Mouse (Mus musculus): ENCODE measurements around the gene Pkd1. TPM values are rescaled to one million over a fixed set of nuclear protein-coding genes. Genes with fewer than 3 reads are reported as not detected.
A peak's percentile ranks its signal among the peaks of the same experiment; 100 is the strongest.

The Pkd1 gene
- 10 to 100 TPM; 75.0 to 91.3 TPM for total RNA-seq (2021)

- intact Hi-C loops (cut with DNase I), result no loop called here
- DNase-seq, result peak; percentile 98
These were observed at the start of gene Pkd1 for GRCm38 (mm10) chr17:24549618-24550415. Gene Pkd1 (plus strand): TSS chr17:24549834.

GRCm38 (mm10) chr17:24502208-24502607 is 47.4 kb upstream of the Pkd1 start:
- intact Hi-C loops (cut with DNase I), result no loop called here
- no peak for DNase-seq

GRCm38 (mm10) chr17:24504085-24504484 is 45.5 kb upstream of the Pkd1 start:
- intact Hi-C loops (cut with DNase I), result no loop called here
- no peak for DNase-seq

GRCm38 (mm10) chr17:24505286-24505955 is 44.2 kb upstream of the Pkd1 start:
- intact Hi-C loops (cut with DNase I), result no loop called here

GRCm38 (mm10) chr17:24506332-24507070 is 43.1 kb upstream of the Pkd1 start:
- peak; percentile 53 for DNase-seq
- intact Hi-C loops (cut with DNase I), result no loop called here

More at GRCm38 (mm10) chr17:24505286-24505955, 44.2 kb upstream of the Pkd1 start:
- peak; percentile 56 for DNase-seq

- DNase-seq, result peak; percentile 60
- intact Hi-C loops (cut with DNase I), result no loop called here
These were observed 42.4 kb upstream of the Pkd1 start for GRCm38 (mm10) chr17:24507129-24507664.

- no peak for DNase-seq
- intact Hi-C loops (cut with DNase I), result no loop called here
These were observed 41.7 kb upstream of the Pkd1 start for GRCm38 (mm10) chr17:24507806-24508460.

- DNase-seq, result peak; percentile 69
- intact Hi-C loops (cut with DNase I), result no loop called here
These were observed 36.0 kb upstream of the Pkd1 start for GRCm38 (mm10) chr17:24513609-24514008.

GRCm38 (mm10) chr17:24514270-24515257 is 35.1 kb upstream of the Pkd1 start:
- intact Hi-C loops (cut with DNase I), result no loop called here
- DNase-seq, result no peak

GRCm38 (mm10) chr17:24520450-24520849 is 29.2 kb upstream of the Pkd1 start:
- intact Hi-C loops (cut with DNase I), result no loop called here
- no peak for DNase-seq

GRCm38 (mm10) chr17:24524734-24525133 is 24.9 kb upstream of the Pkd1 start:
- intact Hi-C loops (cut with DNase I), result no loop called here
- DNase-seq, result no peak

- intact Hi-C loops (cut with DNase I), result no loop called here
- no peak for DNase-seq
These were observed 22.3 kb upstream of the Pkd1 start for GRCm38 (mm10) chr17:24527315-24527714.

- intact Hi-C loops (cut with DNase I), result no loop called here
- DNase-seq, result peak; percentile 91
These were observed 21.7 kb upstream of the Pkd1 start, which contains the start of gene Traf7 for GRCm38 (mm10) chr17:24527723-24528559. Gene Traf7 (minus strand): TSS chr17:24527938.

- no peak for DNase-seq
- intact Hi-C loops (cut with DNase I), result no loop called here
These were observed 21.1 kb upstream of the Pkd1 start for GRCm38 (mm10) chr17:24528560-24528918.

GRCm38 (mm10) chr17:24529007-24529451 is 20.6 kb upstream of the Pkd1 start:
- intact Hi-C loops (cut with DNase I), result no loop called here
- peak; percentile 82 for DNase-seq

GRCm38 (mm10) chr17:24529883-24530282 is 19.8 kb upstream of the Pkd1 start:
- intact Hi-C loops (cut with DNase I), result no loop called here
- no peak for DNase-seq

GRCm38 (mm10) chr17:24530361-24531050 is 19.1 kb upstream of the Pkd1 start:
- intact Hi-C loops (cut with DNase I), result no loop called here
- DNase-seq, result no peak

GRCm38 (mm10) chr17:24531064-24531463 is 18.6 kb upstream of the Pkd1 start:
- intact Hi-C loops (cut with DNase I), result no loop called here
- DNase-seq, result no peak
